Mouse (Mus musculus) erythroblast, embryonic 14.5 days (primary cell): ENCODE data around the gene Tspan31.

Experiments
- GATA1 ChIP-seq: IDR thresholded peaks from 2 replicates; pipeline ENCODE4 v1.6.1; 2012; ENCODE audit warnings: low read length, inconsistent platforms, mixed read lengths
- TAL1 ChIP-seq: IDR thresholded peaks from 3 replicates; pipeline ENCODE4 v1.6.1; 2012; ENCODE audit warnings: low read length, inconsistent platforms, mixed read lengths

DNA sequence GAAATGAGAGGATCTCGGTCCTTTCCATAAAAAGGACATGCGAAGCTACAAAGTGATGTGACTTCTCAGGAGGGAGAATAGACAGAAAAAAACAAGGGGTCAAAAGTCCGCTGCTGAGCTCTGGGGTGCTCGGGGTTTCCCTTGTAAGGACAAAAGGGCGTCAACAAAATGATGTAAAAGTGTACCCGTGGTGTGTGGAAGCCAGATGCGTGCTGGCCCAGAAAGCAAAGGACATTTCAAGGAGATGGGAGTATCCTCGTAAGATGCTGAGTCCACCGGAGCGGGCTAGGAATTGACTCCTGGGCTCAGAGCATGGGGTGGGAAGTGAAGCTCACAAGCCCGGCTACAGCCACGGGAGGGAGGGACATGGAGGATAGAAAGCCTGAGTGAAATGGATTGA, 32.4 kb downstream of the Tspan31 start:
- TF ChIP-seq GATA1: no peak
- no peak for TF ChIP-seq TAL1
